Mouse (Mus musculus) brain, embryonic 18.5 days (tissue): ENCODE data around the gene Pdk2.

Experiments used
- DNase-seq: peaks from one replicate; pipeline ENCODE4 v3.0.0-alpha.2; 2012; ENCODE audit warnings: low read depth, low spot score

Gene Pdk2

GRCm38 (mm10) chr11:95070140-95071107 is 29.3 kb upstream of the Pdk2 start:
- no peak for DNase-seq

GRCm38 (mm10) chr11:95069226-95069957 is 28.2 kb upstream of the Pdk2 start:
- no peak for DNase-seq

- no peak for DNase-seq
Observed at GRCm38 (mm10) chr11:95056768-95057501, 15.8 kb upstream of the Pdk2 start.

GRCm38 (mm10) chr11:95053062-95053461 is 11.9 kb upstream of the Pdk2 start:
- no peak for DNase-seq

- DNase-seq, result no peak
Observed at GRCm38 (mm10) chr11:95046980-95047680, 6.0 kb upstream of the Pdk2 start.

- no peak for DNase-seq
Observed at GRCm38 (mm10) chr11:95044185-95044870, 3.2 kb upstream of the Pdk2 start.

- no peak for DNase-seq
Observed at GRCm38 (mm10) chr11:95043608-95044007, 2.5 kb upstream of the Pdk2 start.

GRCm38 (mm10) chr11:95043060-95043459 is 1.9 kb upstream of the Pdk2 start:
- DNase-seq, result no peak

- DNase-seq, result peak; percentile 51
Observed at GRCm38 (mm10) chr11:95042096-95042495, 942 bp upstream of the Pdk2 start.

- no peak for DNase-seq
Observed at GRCm38 (mm10) chr11:95040491-95041138, 539 bp downstream of the Pdk2 start.

GRCm38 (mm10) chr11:95039766-95040165 is 1.4 kb downstream of the Pdk2 start:
- no peak for DNase-seq

GRCm38 (mm10) chr11:95038818-95039655 is 2.1 kb downstream of the Pdk2 start:
- DNase-seq, result no peak

- DNase-seq, result no peak
Observed at GRCm38 (mm10) chr11:95038156-95038817, 2.9 kb downstream of the Pdk2 start.

- DNase-seq, result no peak
Observed at GRCm38 (mm10) chr11:95037306-95037705, 3.8 kb downstream of the Pdk2 start.

- DNase-seq, result no peak
Observed at GRCm38 (mm10) chr11:95036521-95036920, 4.6 kb downstream of the Pdk2 start.

GRCm38 (mm10) chr11:95034902-95035301 is 6.3 kb downstream of the Pdk2 start:
- DNase-seq, result no peak

- DNase-seq, result no peak
Observed at GRCm38 (mm10) chr11:95033617-95034016, 7.5 kb downstream of the Pdk2 start.

- no peak for DNase-seq
Observed at GRCm38 (mm10) chr11:95032945-95033344, 8.2 kb downstream of the Pdk2 start.
